Mouse (Mus musculus): ENCODE data around the gene Rabgap1l. TPM values are rescaled to one million over a fixed set of nuclear protein-coding genes. Genes with fewer than 3 reads are reported as not detected.

Rabgap1l gene
- 39.1 and 44.8 TPM in 2 replicates for polyA plus RNA-seq (2014; fragmentation: Nextera tagmentation; extraction: Ambion mirVana)

GRCm38 (mm10) chr1:160792686-160793355 lies at the start of gene Rabgap1l:
Gene Rabgap1l, minus strand, starts transcription at chr1:160793211.
- Histone ChIP-seq H3K36me3 (ENCODE audit: control insufficient read depth, insufficient read depth, low read length) (no peaks in the 10 kb centered on the region), H3K9me3 (ENCODE audit: control insufficient read depth, low read length) (no peaks in the 10 kb centered on the region), H3K4me3 (replicated peaks; ENCODE audit: low read depth, low read length) (peak within 1 kb of the TSS; percentile 78), H3K4me1 (ENCODE audit: control insufficient read depth, insufficient read depth, low read length) (peaks cover 7% of the 10 kb centered on the region), H3K27ac (replicated peaks; ENCODE audit: low read depth, low read length) (peak within 1 kb of the TSS; percentile 49; the same call in 1 of the 2 replicates), H3K4me2 (ENCODE audit: low read length) (peak within 1 kb of the TSS; percentile 98), H3K9ac (replicated peaks; ENCODE audit: low read length) (peak within 1 kb of the TSS; percentile 79), H3K27me3 (ENCODE audit: control insufficient read depth, insufficient read depth, low read length) (no peaks in the 10 kb centered on the region)
- 1% methylated on average over 64 of the region's 67 CpGs for WGBS
- peak; percentile 96 for DNase-seq
- peak; percentile 98 for ATAC-seq (ENCODE audit: low FRiP score, low TSS enrichment)

GRCm38 (mm10) chr1:160842567-160842966 lies 49.6 kb upstream of the Rabgap1l start:
- DNase-seq (no peak), ATAC-seq (ENCODE audit: low FRiP score, low TSS enrichment) (no peak)
- no peak overlapping the region for H3K4me3 ChIP-seq (replicated peaks; ENCODE audit: low read depth, low read length)

GRCm38 (mm10) chr1:160840618-160841017 lies 47.6 kb upstream of the Rabgap1l start:
- WGBS: 77% methylated on average over 5 of the region's 5 CpGs
- DNase-seq: no peak
- Histone ChIP-seq H3K9me3 (ENCODE audit: control insufficient read depth, low read length) (no peaks in the 10 kb centered on the region), H3K36me3 (ENCODE audit: control insufficient read depth, insufficient read depth, low read length) (no peaks in the 10 kb centered on the region), H3K4me3 (replicated peaks; ENCODE audit: low read depth, low read length) (no peak overlapping the region), H3K27me3 (ENCODE audit: control insufficient read depth, insufficient read depth, low read length) (no peaks in the 10 kb centered on the region), H3K4me1 (ENCODE audit: control insufficient read depth, insufficient read depth, low read length) (no peaks in the 10 kb centered on the region), H3K27ac (replicated peaks; ENCODE audit: low read depth, low read length) (no peak overlapping the region), H3K9ac (replicated peaks; ENCODE audit: low read length) (no peak overlapping the region), H3K4me2 (ENCODE audit: low read length) (no peak overlapping the region)
- no peak for ATAC-seq (ENCODE audit: low FRiP score, low TSS enrichment)

More at GRCm38 (mm10) chr1:160842567-160842966, 49.6 kb upstream of the Rabgap1l start:
- Histone ChIP-seq H3K27ac (replicated peaks; ENCODE audit: low read depth, low read length) (no peak overlapping the region), H3K4me2 (ENCODE audit: low read length) (no peak overlapping the region), H3K4me1 (ENCODE audit: control insufficient read depth, insufficient read depth, low read length) (no peaks in the 10 kb centered on the region), H3K9ac (replicated peaks; ENCODE audit: low read length) (no peak overlapping the region), H3K27me3 (ENCODE audit: control insufficient read depth, insufficient read depth, low read length) (no peaks in the 10 kb centered on the region), H3K36me3 (ENCODE audit: control insufficient read depth, insufficient read depth, low read length) (no peaks in the 10 kb centered on the region), H3K9me3 (ENCODE audit: control insufficient read depth, low read length) (no peaks in the 10 kb centered on the region)
- 94% methylated on average over 10 of the region's 10 CpGs for WGBS

GRCm38 (mm10) chr1:160839095-160839494 lies 46.1 kb upstream of the Rabgap1l start:
- WGBS: 89% methylated on average over 4 of the region's 4 CpGs
- Histone ChIP-seq H3K9ac (replicated peaks; ENCODE audit: low read length) (no peak overlapping the region), H3K4me2 (ENCODE audit: low read length) (no peak overlapping the region), H3K4me1 (ENCODE audit: control insufficient read depth, insufficient read depth, low read length) (no peaks in the 10 kb centered on the region), H3K27me3 (ENCODE audit: control insufficient read depth, insufficient read depth, low read length) (no peaks in the 10 kb centered on the region), H3K4me3 (replicated peaks; ENCODE audit: low read depth, low read length) (no peak overlapping the region), H3K9me3 (ENCODE audit: control insufficient read depth, low read length) (no peaks in the 10 kb centered on the region), H3K27ac (replicated peaks; ENCODE audit: low read depth, low read length) (no peak overlapping the region), H3K36me3 (ENCODE audit: control insufficient read depth, insufficient read depth, low read length) (no peaks in the 10 kb centered on the region)
- ATAC-seq (ENCODE audit: low FRiP score, low TSS enrichment) (no peak), DNase-seq (no peak)

GRCm38 (mm10) chr1:160834446-160834845 lies 41.4 kb upstream of the Rabgap1l start:
- 87% methylated on average over 1 of the region's 1 CpGs for WGBS
- Histone ChIP-seq H3K9me3 (ENCODE audit: control insufficient read depth, low read length) (no peaks in the 10 kb centered on the region), H3K27ac (replicated peaks; ENCODE audit: low read depth, low read length) (no peak overlapping the region), H3K4me3 (replicated peaks; ENCODE audit: low read depth, low read length) (no peak overlapping the region), H3K4me1 (ENCODE audit: control insufficient read depth, insufficient read depth, low read length) (no peaks in the 10 kb centered on the region), H3K27me3 (ENCODE audit: control insufficient read depth, insufficient read depth, low read length) (no peaks in the 10 kb centered on the region), H3K9ac (replicated peaks; ENCODE audit: low read length) (no peak overlapping the region), H3K36me3 (ENCODE audit: control insufficient read depth, insufficient read depth, low read length) (no peaks in the 10 kb centered on the region), H3K4me2 (ENCODE audit: low read length) (no peak overlapping the region)
- DNase-seq: no peak
- ATAC-seq (ENCODE audit: low FRiP score, low TSS enrichment): no peak

GRCm38 (mm10) chr1:160832267-160833021 lies 39.4 kb upstream of the Rabgap1l start:
- Histone ChIP-seq H3K4me1 (ENCODE audit: control insufficient read depth, insufficient read depth, low read length) (no peaks in the 10 kb centered on the region), H3K9ac (replicated peaks; ENCODE audit: low read length) (no peak overlapping the region), H3K27ac (replicated peaks; ENCODE audit: low read depth, low read length) (no peak overlapping the region), H3K36me3 (ENCODE audit: control insufficient read depth, insufficient read depth, low read length) (no peaks in the 10 kb centered on the region), H3K4me2 (ENCODE audit: low read length) (no peak overlapping the region), H3K4me3 (replicated peaks; ENCODE audit: low read depth, low read length) (no peak overlapping the region), H3K27me3 (ENCODE audit: control insufficient read depth, insufficient read depth, low read length) (no peaks in the 10 kb centered on the region), H3K9me3 (ENCODE audit: control insufficient read depth, low read length) (no peaks in the 10 kb centered on the region)
- no peak for DNase-seq
- ATAC-seq (ENCODE audit: low FRiP score, low TSS enrichment): no peak
- WGBS: 92% methylated on average over 9 of the region's 9 CpGs

GRCm38 (mm10) chr1:160830608-160831498 lies 37.8 kb upstream of the Rabgap1l start:
- WGBS: 90% methylated on average over 8 of the region's 8 CpGs

GRCm38 (mm10) chr1:160825441-160825856 lies 32.4 kb upstream of the Rabgap1l start:
- no peak for DNase-seq
- Histone ChIP-seq H3K9ac (replicated peaks; ENCODE audit: low read length) (no peak overlapping the region), H3K4me3 (replicated peaks; ENCODE audit: low read depth, low read length) (no peak overlapping the region), H3K27ac (replicated peaks; ENCODE audit: low read depth, low read length) (no peak overlapping the region), H3K27me3 (ENCODE audit: control insufficient read depth, insufficient read depth, low read length) (no peaks in the 10 kb centered on the region), H3K36me3 (ENCODE audit: control insufficient read depth, insufficient read depth, low read length) (no peaks in the 10 kb centered on the region), H3K4me2 (ENCODE audit: low read length) (no peak overlapping the region), H3K9me3 (ENCODE audit: control insufficient read depth, low read length) (no peaks in the 10 kb centered on the region), H3K4me1 (ENCODE audit: control insufficient read depth, insufficient read depth, low read length) (no peaks in the 10 kb centered on the region)
- 88% methylated on average over 3 of the region's 3 CpGs for WGBS
- ATAC-seq (ENCODE audit: low FRiP score, low TSS enrichment): no peak

More at GRCm38 (mm10) chr1:160830608-160831498, 37.8 kb upstream of the Rabgap1l start:
- Histone ChIP-seq H3K27ac (replicated peaks; ENCODE audit: low read depth, low read length) (no peak overlapping the region), H3K27me3 (ENCODE audit: control insufficient read depth, insufficient read depth, low read length) (no peaks in the 10 kb centered on the region), H3K4me2 (ENCODE audit: low read length) (no peak overlapping the region), H3K36me3 (ENCODE audit: control insufficient read depth, insufficient read depth, low read length) (no peaks in the 10 kb centered on the region), H3K9ac (replicated peaks; ENCODE audit: low read length) (no peak overlapping the region), H3K9me3 (ENCODE audit: control insufficient read depth, low read length) (no peaks in the 10 kb centered on the region), H3K4me3 (replicated peaks; ENCODE audit: low read depth, low read length) (no peak overlapping the region), H3K4me1 (ENCODE audit: control insufficient read depth, insufficient read depth, low read length) (no peaks in the 10 kb centered on the region)
- DNase-seq (no peak), ATAC-seq (ENCODE audit: low FRiP score, low TSS enrichment) (no peak)
